Mouse (Mus musculus): ENCODE measurements around the gene H2al2a.

DNA sequence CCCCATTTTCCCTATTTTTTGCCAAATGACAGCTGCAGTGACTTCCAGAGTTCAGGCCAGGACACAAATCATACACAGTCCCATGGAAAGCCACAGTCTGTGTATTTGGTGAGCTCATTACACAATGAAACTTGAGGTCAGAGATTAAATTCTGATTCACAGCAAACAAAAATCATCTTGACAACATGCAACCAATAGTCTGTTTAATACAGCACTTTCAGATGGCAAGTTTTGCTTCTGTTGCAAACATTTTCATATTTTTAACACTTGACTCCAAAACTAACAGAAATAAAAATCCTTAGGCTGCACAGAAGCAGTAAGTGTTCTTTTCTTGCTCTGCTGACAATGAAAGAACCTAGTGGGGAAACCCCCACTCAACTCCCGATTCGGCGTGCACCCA, 12.0 kb downstream of the H2al2a start:
- no peak for TF ChIP-seq POLR2A (IDR thresholded peaks at IDR 0.05; ENCODE audit: low read depth, low read length)
- no peak for TF ChIP-seq USF1 (IDR thresholded peaks at IDR 0.05; ENCODE audit: low read depth, low read length)
- no peak for TF ChIP-seq GABPA (IDR thresholded peaks at IDR 0.05; ENCODE audit: insufficient replicate concordance, low read depth, low read length)
- no peak for TF ChIP-seq MEF2A (IDR thresholded peaks at IDR 0.05; ENCODE audit: borderline replicate concordance, low read depth, low read length)
- no peak for TF ChIP-seq MYC (IDR thresholded peaks at IDR 0.05; ENCODE audit: low read depth, low read length)
- no peak for TF ChIP-seq CTCF (conservative IDR thresholded peaks at IDR 0.05 in 1 of 2, IDR thresholded peaks at IDR 0.05 in 1 of 2; ENCODE audit: low read depth in 2 of 2, low read length in 2 of 2)
- no peak for TF ChIP-seq TBP (conservative IDR thresholded peaks at IDR 0.05; ENCODE audit: low read depth, low read length)
- TF ChIP-seq KAT2A (IDR thresholded peaks at IDR 0.05; ENCODE audit: insufficient replicate concordance, low read length), result no peak
- no peak for TF ChIP-seq MAZ (IDR thresholded peaks at IDR 0.05; ENCODE audit: low read depth, low read length)
- TF ChIP-seq NRF1 (IDR thresholded peaks at IDR 0.05; ENCODE audit: low read depth, low read length), result no peak
- no peak for TF ChIP-seq CHD1 (IDR thresholded peaks at IDR 0.05; ENCODE audit: low read depth, low read length)
- TF ChIP-seq EP300 (IDR thresholded peaks at IDR 0.05; ENCODE audit: low read length), result no peak
